Mouse (Mus musculus): ENCODE data around the gene Ptgr2.
"Not testable (repeated sequence)": the region's sequence is repeated elsewhere in the genome, so short reads cannot be mapped to it uniquely, and the experiment has no call there.

Gene Ptgr2

DNA sequence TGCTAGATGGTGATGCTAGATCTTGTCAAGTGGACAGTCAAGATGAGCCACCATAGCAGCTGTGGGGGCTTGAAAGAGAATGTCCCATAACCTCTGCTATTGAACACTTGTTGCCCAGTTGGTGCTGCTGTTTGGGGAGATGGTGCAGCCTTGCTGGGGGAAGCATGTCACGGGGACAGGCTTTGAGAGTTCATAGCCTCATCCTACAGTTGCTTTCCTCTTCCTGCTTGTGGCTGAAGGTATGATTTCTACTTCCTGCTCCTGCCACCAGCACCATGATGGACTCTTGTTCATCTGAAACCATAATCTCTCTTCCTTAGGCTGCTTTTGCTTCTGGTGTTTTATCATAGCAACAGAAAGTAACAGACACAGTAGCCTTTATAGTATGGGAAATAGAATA, 19.5 kb downstream of the Ptgr2 start:
- in situ Hi-C loops (cut with MboI, MseI): no loop called here

DNA sequence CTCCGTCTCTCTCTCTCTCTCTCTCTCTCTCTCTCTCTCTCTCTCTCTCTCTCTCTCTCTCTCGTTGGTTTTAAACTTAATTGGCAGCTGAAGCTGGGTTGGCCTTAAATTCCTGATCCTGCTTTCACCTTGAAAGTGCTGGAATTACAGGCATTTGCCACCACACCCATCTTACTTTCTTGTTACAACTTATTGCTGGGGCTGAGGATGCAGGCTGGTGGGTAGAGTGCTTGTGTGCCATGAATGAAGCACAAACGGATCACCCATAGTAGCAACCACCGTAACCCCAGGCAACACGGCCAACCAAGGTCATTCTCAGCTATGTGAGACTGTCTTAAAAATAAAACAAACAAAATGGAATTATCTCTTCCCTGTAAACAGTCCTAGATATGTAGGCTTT, 26.3 kb downstream of the Ptgr2 start:
- in situ Hi-C loops (cut with MboI, MseI): no loop called here

GRCm38 (mm10) chr12:84316006-84316405, 31.0 kb downstream of the Ptgr2 start:
- in situ Hi-C loops (cut with MboI, MseI): no loop called here

DNA sequence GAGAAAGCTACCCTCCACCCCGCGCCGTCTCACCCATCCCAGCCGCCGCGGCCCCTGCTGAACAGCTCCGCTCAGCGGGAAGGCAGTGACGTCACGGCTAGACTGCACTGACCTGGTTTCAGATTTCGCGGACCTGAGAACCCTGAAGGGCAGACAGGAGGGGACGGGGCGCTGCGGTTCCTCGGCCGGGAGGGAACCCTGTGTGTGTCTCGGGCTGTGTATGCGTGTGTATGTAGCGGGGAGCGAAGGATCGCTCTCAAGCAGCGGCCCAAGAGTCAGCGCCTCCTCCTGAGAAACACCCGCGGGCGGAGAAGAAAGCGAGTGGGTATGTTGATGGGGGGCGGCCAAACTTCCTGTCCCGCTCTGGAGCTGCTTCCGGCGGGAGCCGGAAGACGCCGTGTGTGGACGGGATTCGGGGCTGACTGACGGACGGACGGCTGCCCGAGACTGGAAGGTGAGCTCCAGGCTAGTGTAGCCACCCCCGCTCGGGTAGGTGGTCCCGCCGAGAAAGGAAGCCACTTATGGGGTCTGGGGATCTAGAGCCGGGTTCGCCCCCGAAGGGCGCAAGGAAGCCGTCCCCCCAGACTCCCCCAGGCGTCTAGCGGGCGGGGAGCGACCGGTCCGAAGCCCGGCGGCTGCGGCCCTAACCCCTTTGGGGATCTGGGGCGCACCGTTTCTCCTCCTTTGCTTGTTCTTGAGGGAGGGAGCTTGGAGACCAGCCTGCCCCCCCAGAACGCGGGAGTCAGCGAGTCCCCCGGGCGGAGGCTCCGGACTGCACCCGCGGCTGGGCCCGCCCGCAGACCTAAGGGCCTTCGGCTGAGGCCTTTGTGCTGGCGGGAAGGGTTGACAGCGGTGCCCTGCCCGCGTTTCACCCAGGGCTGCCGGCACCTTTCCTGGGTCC, 31.9 kb downstream of the Ptgr2 start, which contains the start of gene Zfp410:
Gene Zfp410, plus strand, starts transcription at position 132 of the 901 bp plus-strand sequence.
- in situ Hi-C loops (cut with MboI, MseI): no loop called here

- in situ Hi-C loops (cut with MboI, MseI): no loop called here
Measured at GRCm38 (mm10) chr12:84327111-84327512, 42.1 kb downstream of the Ptgr2 start.

- in situ Hi-C loops (cut with MboI, MseI): no loop called here
Measured at GRCm38 (mm10) chr12:84336963-84337625, 52.1 kb downstream of the Ptgr2 start.

GRCm38 (mm10) chr12:84347192-84347591, 62.2 kb downstream of the Ptgr2 start:
- in situ Hi-C loops (cut with MboI, MseI): no loop called here

DNA sequence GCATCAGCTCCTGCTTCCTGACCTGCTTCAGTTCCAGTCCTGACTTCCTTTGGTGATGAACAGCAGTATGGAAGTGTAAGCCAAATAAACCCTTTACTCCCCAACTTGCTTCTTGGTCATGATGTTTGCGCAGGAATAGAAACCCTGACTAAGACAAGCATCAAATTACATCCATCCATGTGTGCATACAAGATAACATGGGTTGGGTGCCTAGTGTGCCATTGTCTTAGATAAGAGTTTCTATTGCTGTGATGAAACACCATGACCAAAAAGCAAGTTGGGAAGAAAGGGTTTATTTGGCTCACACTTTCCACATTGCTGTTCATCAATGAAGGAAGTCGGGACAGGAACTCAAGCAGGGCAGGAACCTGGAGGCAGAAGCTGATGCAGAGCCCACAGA, 73.7 kb downstream of the Ptgr2 start:
- in situ Hi-C loops (cut with MboI, MseI): not testable (repeated sequence)

DNA sequence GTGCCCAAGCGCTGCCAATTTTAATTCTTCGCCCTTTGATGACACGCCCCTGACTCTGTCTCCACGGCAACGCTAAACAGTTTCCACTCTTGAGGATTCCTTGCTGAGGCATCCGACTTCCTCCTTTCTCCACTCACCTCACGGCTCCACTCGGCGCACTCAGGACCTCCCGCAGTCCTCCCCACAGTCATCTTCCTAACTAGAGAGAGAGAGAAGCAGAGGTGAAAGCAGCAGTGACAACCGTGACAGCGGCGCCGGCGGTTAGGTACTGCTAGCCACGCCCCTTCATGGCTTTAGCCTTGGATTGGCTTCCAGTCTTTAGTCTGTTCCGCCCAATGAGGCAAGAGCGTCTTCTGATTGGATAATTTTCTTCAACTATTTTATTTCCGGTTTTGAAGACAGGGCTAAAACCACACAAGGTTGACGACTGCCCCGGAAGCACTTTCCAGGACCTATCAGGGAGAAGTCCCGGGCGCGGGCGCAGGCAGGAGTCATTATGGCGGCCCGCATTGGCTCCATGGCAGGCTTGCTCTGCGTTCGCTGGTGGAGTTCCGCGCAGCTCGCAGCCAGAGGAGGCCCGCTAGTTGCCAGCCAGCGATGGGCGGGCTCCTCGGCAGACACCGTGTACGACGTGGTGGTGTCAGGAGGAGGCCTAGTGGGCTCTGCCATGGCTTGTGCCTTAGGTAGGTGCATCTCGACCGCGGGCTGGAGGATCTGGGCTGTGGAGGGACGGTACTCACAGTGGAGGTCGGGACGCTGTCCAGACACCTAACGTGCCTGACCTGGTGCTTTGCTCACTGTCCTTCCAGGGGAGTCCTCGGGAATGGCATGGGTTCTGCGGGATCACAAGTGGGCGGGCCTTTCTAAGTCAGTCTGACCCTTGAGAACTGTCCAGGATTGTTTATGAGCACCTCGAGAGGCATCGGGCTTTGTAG, 76.8 kb downstream of the Ptgr2 start, which contains the start of the genes Coq6 and Fam161b:
Gene Coq6, plus strand, starts transcription at position 103 of the 935 bp plus-strand sequence.
Gene Fam161b, minus strand, starts transcription at position 279 of the 935 bp plus-strand sequence.
- in situ Hi-C loops (cut with MboI, MseI): no loop called here

DNA sequence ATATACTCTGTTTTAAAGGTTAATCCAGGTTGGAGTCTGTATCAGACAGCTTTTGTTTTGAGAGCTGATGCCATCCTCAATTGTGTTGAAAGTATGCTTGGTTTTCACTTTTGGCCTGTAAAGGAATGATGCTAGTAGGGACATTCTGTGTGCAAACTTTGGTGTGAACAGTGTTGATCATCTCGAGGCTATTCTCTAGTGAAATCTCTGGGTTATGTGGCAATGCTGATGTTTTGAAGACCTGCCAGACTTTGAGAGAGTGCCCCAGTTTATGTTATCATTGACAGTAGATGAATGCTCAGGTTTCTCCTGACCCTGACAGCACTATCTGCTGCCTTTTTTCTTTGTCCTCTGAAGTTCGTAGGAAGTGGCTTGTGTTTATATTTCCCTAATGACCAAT, 77.8 kb downstream of the Ptgr2 start:
- in situ Hi-C loops (cut with MboI, MseI): no loop called here

DNA sequence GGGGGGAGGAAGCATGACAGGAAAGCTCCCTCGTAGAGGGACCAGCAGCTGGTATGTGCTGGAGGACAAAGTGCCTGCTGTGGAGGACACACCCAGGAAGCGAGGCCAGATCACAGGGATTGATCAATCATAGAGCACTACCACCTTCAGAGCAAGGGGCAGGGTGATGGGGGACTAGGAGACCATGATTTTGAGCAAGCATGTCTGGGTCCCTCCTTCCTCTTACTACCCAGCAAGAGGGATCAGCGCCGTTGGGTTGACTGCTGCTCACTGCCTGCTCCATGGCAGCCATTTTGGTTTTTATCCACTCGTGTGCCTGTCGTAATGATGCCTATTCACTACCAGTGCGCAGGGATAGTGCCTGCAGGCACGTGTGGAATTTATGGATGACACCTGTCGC, 79.3 kb downstream of the Ptgr2 start:
- in situ Hi-C loops (cut with MboI, MseI): no loop called here

GRCm38 (mm10) chr12:84365137-84365536, 80.1 kb downstream of the Ptgr2 start:
- in situ Hi-C loops (cut with MboI, MseI): no loop called here

All from T-helper 2 cell (primary cell).